Mouse (Mus musculus) thymus, adult 18-20 months (tissue): ENCODE results near the gene Dgkh.
A peak's percentile ranks its signal among the peaks of the same experiment; 100 is the strongest.

ENCODE experiments used
- DNase-seq, 2 experiments: peaks; one replicate each; pipeline ENCODE4 v3.0.0; 2022; ENCODE audit warnings: mixed read lengths in 2 of 2

Dgkh gene

DNA sequence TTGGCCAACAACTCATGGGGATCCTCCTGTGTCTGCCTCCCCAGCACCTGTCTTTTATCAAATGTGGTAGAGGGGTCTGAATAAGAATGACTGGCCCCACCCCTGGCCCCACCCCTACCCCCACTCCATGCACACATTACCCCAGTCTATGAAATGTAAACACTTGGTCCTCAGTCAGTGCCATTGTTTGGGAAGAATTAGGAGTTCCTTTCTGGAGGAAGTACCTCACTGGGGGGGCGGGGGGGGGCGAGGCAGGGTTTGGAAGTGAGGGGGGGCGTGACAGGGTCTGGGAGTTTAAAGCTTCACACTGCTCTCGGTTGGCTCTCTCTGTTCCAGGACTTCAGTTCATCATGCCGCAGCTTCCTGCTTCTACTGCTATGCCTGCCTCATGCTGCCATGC lies 10.5 kb downstream of the Dgkh start:
- no peak for DNase-seq

DNA sequence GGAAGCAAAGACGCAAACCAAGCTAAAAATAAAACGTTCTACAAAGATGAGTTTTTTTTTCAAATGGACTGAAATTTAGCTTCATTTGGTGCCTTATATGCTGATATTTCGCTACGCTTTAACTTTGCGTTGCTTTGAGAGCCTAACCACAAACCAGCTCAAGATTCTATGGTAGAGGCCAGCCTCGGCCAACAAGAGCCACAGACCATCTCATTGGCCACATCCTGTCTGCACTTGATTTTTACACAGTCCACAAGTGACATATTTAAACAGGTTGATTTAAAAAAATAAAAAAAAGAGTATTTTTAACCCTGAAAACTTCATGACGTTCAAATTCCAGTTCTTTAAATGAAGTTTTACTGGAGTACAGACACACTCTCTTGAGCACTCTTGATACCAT lies 16.5 kb downstream of the Dgkh start:
- DNase-seq, result no peak

- DNase-seq, result no peak
Observed at GRCm38 (mm10) chr14:78712565-78713148, 19.9 kb downstream of the Dgkh start.

- DNase-seq, result no peak
Observed at GRCm38 (mm10) chr14:78710647-78711046, 21.9 kb downstream of the Dgkh start.

DNA sequence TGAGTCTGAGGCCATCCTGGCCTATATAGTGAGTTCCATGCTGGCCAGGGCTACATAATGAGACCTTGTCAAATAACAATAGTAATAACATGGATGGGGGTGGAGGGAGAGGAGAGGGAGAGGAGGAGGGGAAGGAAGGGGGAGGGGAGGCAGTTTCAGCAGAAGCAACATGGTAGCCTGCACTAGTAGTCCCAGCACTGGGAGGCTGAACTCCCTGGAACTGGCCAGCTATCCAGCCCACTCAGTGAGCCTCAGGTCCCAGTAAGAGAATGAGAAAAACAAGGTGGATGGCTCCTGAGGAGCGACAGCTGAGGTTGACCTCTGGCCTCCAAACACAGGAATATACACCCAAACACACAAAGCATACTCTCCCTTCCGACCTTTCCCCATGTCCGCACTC lies 27.0 kb downstream of the Dgkh start:
- no peak for DNase-seq

GRCm38 (mm10) chr14:78703989-78704388 lies 28.6 kb downstream of the Dgkh start:
- DNase-seq, result no peak

- no peak for DNase-seq
Observed at GRCm38 (mm10) chr14:78703361-78703760, 29.2 kb downstream of the Dgkh start.

GRCm38 (mm10) chr14:78702048-78702447 lies 30.5 kb downstream of the Dgkh start:
- DNase-seq, result no peak

GRCm38 (mm10) chr14:78701501-78701900 lies 31.1 kb downstream of the Dgkh start:
- DNase-seq, result no peak

- no peak for DNase-seq
Observed at GRCm38 (mm10) chr14:78701087-78701486, 31.5 kb downstream of the Dgkh start.

DNA sequence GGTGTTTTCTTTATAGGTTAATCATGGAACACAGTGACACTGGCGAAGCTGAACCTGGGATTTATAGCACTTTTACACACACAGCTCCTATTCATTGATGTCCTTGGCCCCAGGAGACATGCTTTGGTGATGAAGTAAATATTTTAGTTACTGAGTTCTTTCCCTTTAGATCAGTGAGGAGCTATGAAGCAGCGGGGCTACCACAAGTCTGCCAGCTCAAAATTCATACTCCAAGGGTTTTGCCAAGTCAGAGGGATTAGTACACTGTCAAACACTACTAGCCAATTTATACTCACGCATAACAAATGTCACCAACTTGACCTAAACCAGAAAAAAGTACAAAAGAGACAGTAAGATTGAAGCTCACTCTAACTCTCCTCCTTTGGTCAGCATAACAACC lies 32.9 kb downstream of the Dgkh start:
- no peak for DNase-seq

- DNase-seq, result no peak
Observed at GRCm38 (mm10) chr14:78699196-78699595, 33.4 kb downstream of the Dgkh start.

- DNase-seq, result no peak
Observed at GRCm38 (mm10) chr14:78694121-78694520, 38.5 kb downstream of the Dgkh start.

GRCm38 (mm10) chr14:78692602-78693001 lies 40.0 kb downstream of the Dgkh start:
- DNase-seq, result no peak

DNA sequence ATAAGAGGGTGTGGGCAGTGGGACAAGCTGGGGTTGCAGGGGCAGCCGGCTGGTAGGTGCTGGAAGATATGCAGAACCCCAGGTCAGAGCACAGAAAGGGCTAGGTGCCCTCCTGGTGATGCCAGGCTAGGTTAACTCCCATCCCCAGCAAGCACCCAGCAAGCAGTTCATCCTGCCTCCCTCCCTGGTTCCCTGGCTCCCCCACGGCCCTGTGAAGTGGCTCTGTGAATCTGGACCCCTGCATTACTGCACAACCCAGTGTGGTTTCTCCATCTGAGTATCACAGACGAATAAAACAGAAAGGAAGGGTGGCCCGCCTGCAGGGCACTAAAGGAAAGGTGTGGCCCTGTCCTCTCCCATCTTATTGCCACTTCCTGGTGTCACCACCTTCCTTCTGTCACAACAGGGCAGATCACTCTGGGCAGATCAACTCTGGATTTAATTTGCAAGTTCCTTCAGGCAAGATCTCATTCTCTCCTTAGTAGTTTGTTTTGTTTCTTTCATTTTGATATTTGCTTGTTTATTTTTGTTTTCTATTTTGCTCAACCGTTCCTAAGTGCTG lies 40.6 kb downstream of the Dgkh start:
- DNase-seq, result no peak

DNA sequence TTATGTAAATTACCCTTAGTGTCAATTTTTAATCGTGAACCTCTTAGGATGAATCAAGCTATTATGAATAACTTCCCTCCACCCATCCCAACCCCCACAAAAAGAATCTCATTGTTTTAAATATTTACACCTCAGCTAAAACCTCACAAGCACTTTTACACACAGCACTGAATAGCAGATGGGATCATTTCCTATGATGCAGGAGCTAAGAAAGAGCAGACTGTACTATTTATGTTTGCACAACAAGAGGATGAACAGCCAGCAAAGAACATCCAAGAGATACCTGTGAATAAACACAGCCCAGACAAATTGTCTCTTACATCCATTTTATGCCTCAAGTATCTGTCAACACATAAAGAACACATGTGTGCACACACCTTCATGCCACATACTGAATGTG lies 41.7 kb downstream of the Dgkh start:
- DNase-seq, result no peak

DNA sequence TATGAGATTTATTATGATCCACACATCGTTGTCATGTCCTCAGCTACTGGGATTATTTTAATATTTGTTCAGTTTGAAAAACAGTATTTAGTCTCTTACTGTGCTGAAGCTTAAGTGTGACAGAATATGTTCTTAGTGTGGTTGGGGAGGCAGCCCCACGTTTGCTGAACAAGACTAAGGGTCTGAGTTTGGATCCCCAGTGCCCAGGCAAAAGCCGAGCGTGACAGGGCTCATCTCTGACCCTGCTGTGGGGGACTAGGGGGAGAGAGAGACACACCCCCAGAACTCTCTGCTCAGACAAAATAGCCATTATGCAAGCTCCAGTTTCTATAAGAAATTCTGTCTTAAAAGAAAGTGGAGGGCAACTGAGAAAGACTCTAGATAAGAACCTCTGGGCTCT lies 42.2 kb downstream of the Dgkh start:
- DNase-seq, result no peak

GRCm38 (mm10) chr14:78689950-78690349 lies 42.6 kb downstream of the Dgkh start:
- no peak for DNase-seq

GRCm38 (mm10) chr14:78687716-78688115 lies 44.9 kb downstream of the Dgkh start:
- no peak for DNase-seq

DNA sequence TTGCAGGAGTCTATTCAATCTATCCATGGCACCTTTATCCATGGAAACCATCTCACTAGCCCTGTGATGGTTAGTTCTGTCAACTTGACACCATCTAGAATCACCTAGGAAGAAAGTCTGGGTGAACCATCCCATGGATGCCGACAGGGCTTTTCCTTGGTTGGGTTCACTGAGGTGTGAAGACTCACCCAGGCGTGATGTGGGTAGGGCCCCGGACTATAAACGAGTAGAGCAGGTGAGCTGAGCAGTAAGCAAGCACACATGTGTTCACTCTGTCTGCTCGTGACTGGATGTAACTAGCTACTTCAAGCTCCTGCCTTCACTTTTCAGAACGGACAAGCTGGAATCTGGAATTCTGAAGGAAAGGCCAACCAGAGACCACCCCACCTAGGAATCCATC lies 45.9 kb downstream of the Dgkh start:
- no peak for DNase-seq

- no peak for DNase-seq
Observed at GRCm38 (mm10) chr14:78684171-78684570, 48.4 kb downstream of the Dgkh start.

- DNase-seq, result peak in 1 of 2 experiments; percentile 7
Observed at GRCm38 (mm10) chr14:78678981-78679380, 53.6 kb downstream of the Dgkh start.

DNA sequence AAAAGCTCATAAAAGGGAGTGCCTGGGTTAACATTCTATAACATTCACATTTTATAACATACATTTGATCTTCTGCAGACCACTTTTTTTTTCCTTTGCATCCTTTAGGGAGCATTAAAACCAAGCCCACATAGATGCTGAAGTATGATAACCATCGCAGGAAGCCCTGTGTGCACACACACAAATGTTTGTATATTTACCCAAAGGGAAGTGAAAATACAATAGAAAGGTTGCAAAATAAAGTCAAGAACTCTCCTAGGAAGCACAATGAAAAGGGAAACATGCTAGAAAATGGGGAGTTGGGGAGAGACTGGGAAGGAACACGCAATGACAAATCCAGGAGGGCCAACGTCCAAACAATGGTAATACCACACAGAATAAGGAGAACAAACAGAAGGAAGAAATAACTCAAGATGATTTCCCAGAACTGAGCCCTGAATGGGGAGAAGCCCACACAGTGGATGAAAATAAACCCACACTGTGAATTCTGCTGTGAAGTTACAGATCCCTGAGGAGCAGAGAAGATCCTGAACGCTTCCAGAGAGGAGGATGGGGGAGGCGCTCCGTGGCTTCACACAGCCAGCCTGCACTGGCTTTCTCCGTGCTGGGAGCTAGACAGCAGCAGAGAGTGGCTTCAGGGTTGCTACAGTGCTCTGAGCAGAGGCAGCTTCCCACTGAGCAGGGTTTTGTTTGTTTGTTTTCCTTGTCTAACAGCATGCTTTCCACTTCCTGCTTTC lies 54.6 kb downstream of the Dgkh start:
- DNase-seq, result no peak

- no peak for DNase-seq
Observed at GRCm38 (mm10) chr14:78676457-78676856, 56.1 kb downstream of the Dgkh start.

DNA sequence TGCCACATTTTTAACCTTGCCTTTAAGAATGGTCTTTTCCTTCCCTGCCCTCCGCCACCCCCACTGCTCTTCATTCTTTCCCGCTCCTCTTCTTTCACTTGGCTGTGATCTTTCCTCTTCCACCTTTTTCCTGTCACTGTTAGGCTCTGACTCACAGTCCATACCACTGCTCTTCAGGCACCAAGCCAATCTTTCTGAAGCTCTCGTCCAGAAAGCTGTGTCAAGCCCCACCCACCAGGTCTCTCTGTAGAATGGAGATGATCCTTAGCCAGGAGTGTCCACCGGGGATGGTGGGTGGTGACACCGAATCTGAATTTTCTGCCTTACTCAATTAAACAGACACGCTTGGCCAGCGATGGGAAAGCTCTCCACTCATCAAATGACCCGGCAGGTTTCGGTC lies 58.0 kb downstream of the Dgkh start:
- DNase-seq, result no peak
